Mouse (Mus musculus) bone marrow, adult 2 months (tissue): ENCODE results near the gene Sept9.

Experiments
- CTCF ChIP-seq: fragments of 200-500 bp; IDR thresholded peaks from 2 replicates; pipeline ENCODE4 v1.5.1; 2011; ENCODE audit warnings: low read length, control low read depth; ENCODE audit not compliant: control insufficient read depth, insufficient read depth
- POLR2A ChIP-seq: fragments of 200-500 bp; IDR thresholded peaks from 2 replicates; pipeline ENCODE4 v1.6.1; 2011; ENCODE audit warnings: low read depth, mild to moderate bottlenecking, control low read depth, low read length, borderline replicate concordance; ENCODE audit not compliant: control insufficient read depth

- no peak for TF ChIP-seq CTCF
- TF ChIP-seq POLR2A, result no peak
Measured at GRCm38 (mm10) chr11:117205447-117205846, 6.0 kb downstream of the Sept9 start.
